Mouse (Mus musculus) urinary bladder, postnatal 25 days (tissue): Measurements from ENCODE around the gene Znrd1.
"Not testable (repeated sequence)": the region's sequence is repeated elsewhere in the genome, so short reads cannot be mapped to it uniquely, and the experiment has no call there.

Experiments
- DNase-seq: peaks from one replicate; pipeline ENCODE4 v3.0.0; 2022; ENCODE audit warnings: low spot score

Znrd1 gene

DNA sequence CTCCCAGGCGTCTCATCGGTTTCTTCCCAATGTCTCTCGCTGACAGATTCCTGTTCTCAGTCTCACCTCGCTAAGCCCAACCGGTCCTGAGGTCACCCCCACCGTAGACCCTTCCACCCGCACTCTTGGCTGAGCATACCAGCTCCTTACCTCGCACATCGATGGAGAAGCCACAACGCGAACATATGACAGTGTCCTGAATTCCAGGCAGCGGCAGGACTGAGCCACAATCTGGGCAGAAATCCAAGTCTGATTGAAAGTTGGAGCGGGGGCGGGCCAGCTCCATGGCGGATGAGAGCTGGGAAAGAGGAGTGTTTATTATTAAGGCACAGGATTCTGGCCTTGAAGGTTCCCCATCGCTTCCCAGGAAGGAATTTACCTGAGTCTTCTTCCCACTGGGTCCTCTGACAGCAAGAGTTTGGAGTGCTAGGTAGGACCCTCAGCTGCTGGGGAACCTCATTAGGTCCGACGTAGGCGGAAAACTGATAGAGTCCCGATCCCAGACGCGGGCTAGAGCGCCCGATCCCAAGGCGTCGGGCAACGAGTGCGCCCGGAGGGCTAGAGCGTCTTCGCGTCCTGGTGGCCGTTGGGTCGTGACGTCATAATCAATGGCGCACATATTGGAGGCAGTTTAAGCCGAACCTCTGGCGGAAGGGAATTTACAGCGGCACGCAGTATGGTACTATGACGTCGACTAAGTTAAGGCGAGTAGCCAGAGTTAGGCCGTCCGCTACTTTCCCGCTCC is at the start of gene Znrd1, which contains the start of gene Znrd1as:
Znrd1 (minus strand) TSS at position 561 of the 745 bp plus-strand sequence.
Znrd1as (plus strand) TSS at position 594 of the 745 bp plus-strand sequence.
- DNase-seq = peak; percentile 89

DNA sequence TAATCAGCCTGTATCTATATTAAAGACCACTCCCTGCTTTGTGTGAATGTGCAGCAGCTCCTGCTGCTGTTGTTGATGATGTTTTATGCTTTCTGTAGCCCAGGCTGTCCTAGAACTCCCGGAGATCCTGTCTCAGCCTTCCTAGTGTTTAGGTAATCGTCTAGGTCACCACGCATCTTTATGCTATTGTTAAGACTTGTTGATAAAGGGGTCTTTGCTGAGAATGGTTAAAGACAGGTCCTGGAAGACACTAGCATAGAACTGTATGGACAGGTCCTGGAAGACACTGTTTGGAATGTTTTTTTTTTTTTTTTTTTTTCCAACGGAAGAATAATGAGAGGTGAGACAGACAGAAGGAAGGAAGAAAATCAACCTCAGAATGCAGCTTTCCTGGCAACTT is 45.0 kb upstream of the Znrd1 start:
- DNase-seq = no peak

GRCm38 (mm10) chr17:37002364-37003330 is 44.3 kb upstream of the Znrd1 start:
- DNase-seq = peak; percentile 50

- DNase-seq = no peak
Measured at GRCm38 (mm10) chr17:37000863-37001262, 42.5 kb upstream of the Znrd1 start, which contains the start of gene Zfp57. Zfp57 (plus strand) TSS chr17:37001163.

DNA sequence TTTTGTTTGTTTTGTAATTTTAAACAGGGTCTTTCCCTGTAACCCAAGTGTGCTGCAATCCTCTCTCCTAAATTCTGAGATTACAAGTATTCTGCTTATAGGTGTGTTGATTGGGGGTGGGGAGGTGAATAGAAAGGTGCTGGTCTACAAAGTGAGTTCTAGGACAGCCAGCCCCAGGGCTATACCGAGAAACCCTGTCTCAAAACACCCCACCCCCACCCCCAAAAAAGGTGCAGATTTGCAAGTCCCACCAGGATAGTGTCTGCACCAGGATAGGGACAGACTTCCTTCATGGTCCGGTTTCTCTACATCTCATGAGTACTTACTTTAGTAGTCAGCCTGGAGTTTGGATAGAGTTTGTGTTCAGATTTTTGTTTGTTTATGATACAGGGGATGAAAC is 40.1 kb upstream of the Znrd1 start:
- no peak for DNase-seq

- DNase-seq = peak; percentile 80
Measured at GRCm38 (mm10) chr17:36997033-36997735, 38.8 kb upstream of the Znrd1 start.

- no peak for DNase-seq
Measured at GRCm38 (mm10) chr17:36995448-36995847, 37.1 kb upstream of the Znrd1 start.

DNA sequence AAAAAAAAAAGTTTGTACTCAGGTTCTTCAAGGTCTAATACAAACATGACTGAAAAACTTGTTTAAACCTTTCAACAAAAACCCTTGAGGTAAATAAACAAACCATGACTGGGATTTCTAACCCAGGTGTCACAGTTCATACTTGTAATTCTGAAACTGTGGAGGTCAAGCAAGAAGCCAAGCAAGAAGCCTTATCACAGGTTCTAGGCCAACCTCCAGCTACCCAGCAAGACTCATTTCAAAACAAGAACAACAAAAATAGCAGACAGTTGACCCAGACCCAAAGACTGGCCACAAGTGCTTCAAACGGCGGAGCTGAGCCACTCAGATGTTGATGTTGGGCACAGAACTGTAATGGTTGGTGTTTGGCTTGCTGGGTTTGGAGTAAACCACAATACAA is 36.2 kb upstream of the Znrd1 start:
- DNase-seq = no peak

GRCm38 (mm10) chr17:36993770-36994325 is 35.5 kb upstream of the Znrd1 start:
- DNase-seq = no peak

DNA sequence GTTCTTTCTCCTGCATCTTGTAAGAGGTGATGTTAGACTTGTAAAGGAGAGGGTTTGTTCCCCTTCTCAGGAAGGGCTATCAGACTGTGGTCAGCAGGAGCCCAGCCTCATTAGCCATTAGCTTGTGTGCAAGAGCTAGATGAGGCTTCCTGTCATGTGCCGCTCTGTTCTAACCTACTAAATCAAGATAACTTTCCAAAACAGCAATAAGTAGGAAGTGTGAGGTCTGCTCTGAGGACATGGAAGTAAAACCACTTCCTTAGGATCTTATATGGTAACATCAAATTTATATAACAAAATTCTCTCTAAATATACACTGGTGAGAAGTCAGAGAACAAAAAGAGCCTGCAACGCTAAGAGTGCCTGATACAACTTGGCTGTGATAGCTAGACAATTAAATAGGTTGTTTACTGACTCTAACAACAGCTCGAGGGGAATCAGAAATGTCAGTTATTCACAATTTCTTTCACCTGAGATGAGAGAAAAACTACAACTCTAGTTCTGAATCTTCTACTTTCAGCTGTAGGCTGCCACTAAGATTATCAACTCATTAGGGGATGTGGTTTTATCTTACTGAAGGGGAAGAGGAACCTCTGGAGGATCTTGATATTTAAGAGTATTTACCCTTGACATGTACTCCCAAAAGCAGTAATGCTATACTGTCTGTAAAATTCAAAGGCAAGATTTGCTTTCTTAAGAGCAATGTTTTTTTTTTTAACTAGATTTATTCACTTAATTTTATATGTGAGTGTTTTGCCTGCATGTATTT is 34.2 kb upstream of the Znrd1 start:
- DNase-seq = no peak

DNA sequence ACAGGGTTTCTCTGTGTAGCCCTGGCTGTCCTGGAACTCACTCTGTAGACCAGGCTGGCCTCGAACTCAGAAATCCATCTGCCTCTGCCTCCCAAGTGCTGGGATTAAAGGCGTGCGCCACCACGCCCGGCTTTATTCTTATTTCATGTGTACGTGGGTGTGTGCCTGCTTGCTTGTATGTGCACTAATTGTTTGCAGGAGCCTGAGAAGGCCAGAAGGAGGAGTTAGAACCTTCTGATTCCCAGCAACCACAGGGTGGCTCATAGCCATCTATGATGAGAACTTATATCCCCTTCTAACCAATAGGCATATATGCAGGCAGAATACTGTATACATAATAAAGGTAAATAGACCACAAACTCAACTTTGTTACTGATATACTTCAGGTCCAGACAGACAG is 32.3 kb upstream of the Znrd1 start:
- DNase-seq = not testable (repeated sequence)

DNA sequence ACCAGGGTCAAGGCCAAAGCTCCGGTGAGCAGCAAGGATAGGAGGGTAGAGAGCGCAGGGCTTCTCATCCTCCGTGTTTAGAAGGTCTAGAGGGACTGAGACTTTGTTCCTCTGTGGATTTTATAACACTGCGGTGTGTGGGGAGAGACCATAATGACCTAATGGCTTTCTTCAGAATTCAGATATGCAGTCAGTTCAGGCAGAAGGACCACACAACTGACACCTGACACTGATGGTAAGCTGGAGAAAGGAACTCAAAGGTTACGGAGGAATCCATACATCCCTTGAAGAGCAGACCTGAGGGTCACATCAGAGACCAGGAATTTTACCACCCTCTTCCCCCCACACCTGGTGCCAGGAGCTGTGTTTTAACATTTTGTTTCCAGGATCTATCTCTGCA is 31.1 kb upstream of the Znrd1 start, which contains the start of gene H2-M5:
H2-M5 (minus strand) TSS at position 101 of the 400 bp plus-strand sequence.
- DNase-seq = no peak

DNA sequence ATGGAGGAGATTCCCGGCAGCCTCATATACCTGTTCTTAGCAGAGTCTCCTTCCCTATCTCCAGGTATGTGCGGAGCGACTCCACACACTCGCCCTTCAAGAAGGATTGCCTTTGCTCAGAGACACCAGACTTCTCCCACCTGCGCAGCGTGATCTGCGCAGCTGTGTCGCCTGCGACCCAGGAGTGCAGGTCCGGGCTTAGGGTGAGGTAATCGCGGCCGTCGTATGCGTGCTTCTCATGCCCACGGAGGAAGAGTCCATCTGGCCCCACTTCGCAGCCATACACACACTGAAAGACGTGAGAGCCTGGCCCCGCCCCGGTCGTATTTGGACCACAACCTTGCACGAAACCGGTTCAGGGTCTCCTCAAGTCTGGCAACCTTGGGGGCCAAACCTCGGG is 30.1 kb upstream of the Znrd1 start:
- no peak for DNase-seq

GRCm38 (mm10) chr17:36982253-36983155 is 24.1 kb upstream of the Znrd1 start:
- DNase-seq = no peak

DNA sequence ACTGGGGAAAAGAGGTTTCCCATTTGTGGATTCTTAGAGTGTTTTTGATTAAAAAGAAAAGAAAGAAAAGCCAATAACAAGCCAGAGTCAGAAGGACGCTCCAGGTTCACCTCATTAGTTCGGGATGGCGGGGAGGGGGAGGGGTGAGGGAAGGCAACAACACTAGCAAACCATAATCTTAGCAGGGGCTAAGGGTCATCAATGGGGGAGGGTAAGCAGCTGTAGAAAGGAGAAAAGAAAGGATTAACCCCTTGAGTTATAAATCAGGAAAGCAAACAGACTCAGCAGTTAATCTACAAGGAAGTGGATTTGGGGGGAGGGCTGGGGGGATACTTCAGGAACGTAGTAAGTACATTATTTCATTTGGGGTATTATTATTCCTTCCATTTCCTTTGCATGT is 23.5 kb upstream of the Znrd1 start:
- DNase-seq = no peak

- DNase-seq = peak; percentile 11
Measured at GRCm38 (mm10) chr17:36981221-36981813, 23.0 kb upstream of the Znrd1 start, which contains the start of gene 2410137M14Rik. 2410137M14Rik (minus strand) TSS chr17:36981237.

DNA sequence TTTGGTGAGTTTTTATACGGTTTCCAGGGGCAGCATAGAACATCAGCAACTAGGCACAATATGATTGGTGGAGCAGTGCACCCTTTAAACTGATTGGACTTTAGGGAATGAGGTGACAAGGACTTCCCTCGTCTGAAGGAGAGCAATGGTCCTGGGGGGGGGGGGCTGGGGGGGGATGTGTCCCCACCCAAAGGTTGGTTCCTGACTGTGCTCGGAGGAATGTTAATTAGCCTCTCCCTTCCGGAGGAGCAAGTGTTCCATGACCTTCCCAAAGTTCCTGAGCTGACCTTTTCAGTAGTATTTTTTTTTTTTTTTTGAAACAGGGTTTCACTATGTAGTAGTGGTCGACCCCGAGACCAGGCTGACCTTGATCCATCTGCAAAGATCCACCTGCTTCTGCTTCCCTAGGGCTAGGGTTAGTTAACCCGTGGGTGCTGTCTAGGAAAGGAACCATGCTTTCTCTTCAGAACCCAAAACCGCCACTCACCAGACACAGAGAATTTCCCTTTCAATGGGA is 15.0 kb upstream of the Znrd1 start:
- DNase-seq = no peak

DNA sequence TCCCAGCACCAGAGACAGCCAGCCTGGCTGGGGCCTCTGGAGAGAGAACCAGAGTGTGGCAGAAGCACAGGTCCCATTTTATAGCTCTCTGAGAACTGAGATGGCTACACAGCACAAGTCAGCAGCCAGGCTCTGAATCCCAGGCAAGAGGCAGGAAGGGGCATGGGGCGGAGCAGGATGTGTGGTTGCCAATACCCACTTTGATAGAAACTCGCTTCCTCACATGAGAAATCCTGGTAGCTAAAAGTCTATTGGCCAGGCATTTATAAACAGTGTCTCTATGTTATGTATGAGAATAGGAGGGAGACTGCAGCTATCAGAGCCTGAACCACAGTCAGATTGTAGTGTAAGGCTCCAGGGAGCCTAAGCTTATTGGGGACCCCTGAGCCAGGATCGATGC is 14.4 kb upstream of the Znrd1 start:
- DNase-seq = no peak

DNA sequence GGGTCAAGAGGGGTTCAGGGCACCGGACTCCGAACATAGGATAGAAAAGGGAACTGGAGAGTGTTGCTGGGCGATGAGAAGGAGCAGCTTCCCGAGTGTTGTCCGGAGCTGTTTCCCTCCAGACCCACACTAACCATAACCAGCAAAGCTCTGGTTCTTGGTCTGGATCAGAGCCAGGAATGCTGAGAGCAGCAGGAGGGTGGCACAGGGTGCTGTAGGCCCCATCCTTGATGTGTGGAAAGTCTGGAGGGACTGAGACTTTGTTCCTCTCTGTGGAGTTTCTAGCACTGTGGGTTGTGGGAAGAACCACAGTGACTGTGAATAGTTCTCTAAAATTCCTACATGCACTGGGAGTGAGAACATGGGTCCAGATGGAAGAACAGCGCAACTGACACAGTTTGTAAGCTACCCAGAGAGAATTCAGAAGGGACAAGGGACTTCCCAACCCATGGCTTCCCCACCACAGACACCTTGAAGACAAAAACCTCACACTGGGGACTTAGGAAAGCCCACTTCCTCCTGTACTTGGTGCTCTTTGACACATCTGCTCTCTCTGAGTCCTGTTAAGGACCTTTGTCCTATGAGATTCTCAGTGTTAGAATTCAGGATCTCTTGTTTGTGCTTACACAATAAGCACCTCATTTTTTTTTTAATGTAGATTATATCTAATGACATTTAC is 13.0 kb upstream of the Znrd1 start:
- DNase-seq = no peak
